Mouse (Mus musculus) embryonic stem cell, embryonic (primary cell): Measurements from ENCODE around the gene Lhx4.

Source experiments
- CTCF ChIA-PET, 4 experiments: fragments of 300-600 bp in 2 of 4; fragments of 350-600 bp in 2 of 4; sonication (Branson Sonifier 250); formaldehyde crosslinking; loops; one replicate each; lab custom pipeline; 2022; ENCODE audit warnings: inconsistent platforms in 2 of 4; lab: Charles Lee
- POLR2A ChIA-PET, 4 experiments: fragments of 300-600 bp in 2 of 4; fragments of 350-600 bp in 2 of 4; sonication (Branson Sonifier 250); formaldehyde crosslinking; loops; one replicate each; lab custom pipeline; 2022; ENCODE audit warnings: antibody characterized with exemption in 4 of 4, inconsistent platforms in 1 of 4; lab: Charles Lee

Gene Lhx4

GRCm38 (mm10) chr1:155750517-155751178 is 836 bp downstream of the Lhx4 start:
- POLR2A ChIA-PET, result no interaction called here
- CTCF ChIA-PET, result no interaction called here

GRCm38 (mm10) chr1:155747911-155748310 is 3.6 kb downstream of the Lhx4 start:
- ChIA-PET CTCF (no interaction called here), POLR2A (interaction anchor here in 1 of 4 experiments (0.6 kb wide), 1 partner anchor 12 kb away, joined by 3 read pairs; no protein-coding TSS in a partner anchor)

- ChIA-PET CTCF (no interaction called here), POLR2A (interaction anchor here in 1 of 4 experiments (0.6 kb wide), 2 partner anchors 56 to 317 kb away, joined by 3 read pairs; no protein-coding TSS in a partner anchor)
Measured at GRCm38 (mm10) chr1:155747011-155747410, 4.5 kb downstream of the Lhx4 start.

- POLR2A ChIA-PET, result interaction anchor here (0.7 to 2.1 kb wide), 7 partner anchors 10 to 298 kb away, joined by 3 to 10 read pairs (median 4); partner anchors contain the start of gene Qsox1 (in 1 of the 4)
Measured at GRCm38 (mm10) chr1:155742411-155743363, 8.8 kb downstream of the Lhx4 start.

GRCm38 (mm10) chr1:155741988-155742387 is 9.5 kb downstream of the Lhx4 start:
- POLR2A ChIA-PET, result interaction anchor here in 3 of 4 experiments (0.7 to 2.1 kb wide), 7 partner anchors 15 to 299 kb away, joined by 3 to 10 read pairs (median 4); partner anchors contain the start of gene Qsox1 (in 1 of the 3)
- CTCF ChIA-PET, result interaction anchor here (0.5 to 0.8 kb wide), 5 partner anchors 52 to 1618 kb away, joined by 3 to 5 read pairs (median 3); no protein-coding TSS in a partner anchor

More at GRCm38 (mm10) chr1:155742411-155743363, 8.8 kb downstream of the Lhx4 start:
- CTCF ChIA-PET, result interaction anchor here in 3 of 4 experiments (0.6 to 0.8 kb wide), 3 partner anchors 52 to 463 kb away, joined by 3 read pairs; no protein-coding TSS in a partner anchor

GRCm38 (mm10) chr1:155741378-155741945 is 10.0 kb downstream of the Lhx4 start:
- ChIA-PET CTCF (interaction anchor here in 1 of 4 experiments (0.5 to 0.6 kb wide), 2 partner anchors 460 to 1618 kb away, joined by 3 to 5 read pairs; no protein-coding TSS in a partner anchor), POLR2A (interaction anchor here in 3 of 4 experiments (0.5 to 2.1 kb wide), 9 partner anchors 14 to 642 kb away, joined by 3 to 10 read pairs (median 3); partner anchors contain the start of genes Cep350 (in 1 of the 3), Ier5 (in 1 of the 3), Qsox1 (in 1 of the 3) and Tor1aip1 (in 1 of the 3))

- CTCF ChIA-PET, result no interaction called here
- POLR2A ChIA-PET, result interaction anchor here in 3 of 4 experiments (0.5 to 2.1 kb wide), 9 partner anchors 12 to 641 kb away, joined by 3 to 10 read pairs (median 3); partner anchors contain the start of genes Cep350 (in 1 of the 3), Ier5 (in 1 of the 3), Qsox1 (in 1 of the 3) and Tor1aip1 (in 1 of the 3)
Measured at GRCm38 (mm10) chr1:155740622-155741377, 10.7 kb downstream of the Lhx4 start.

- CTCF ChIA-PET, result interaction anchor here in 2 of 4 experiments (0.5 to 0.6 kb wide), 2 partner anchors 174 to 639 kb away, joined by 3 to 4 read pairs; partner anchors contain the start of gene Ier5 (in 1 of the 2)
- POLR2A ChIA-PET, result interaction anchor here in 1 of 4 experiments (0.6 kb wide), 1 partner anchor 317 kb away, joined by 3 read pairs; no protein-coding TSS in a partner anchor
Measured at GRCm38 (mm10) chr1:155737809-155738383, 13.6 kb downstream of the Lhx4 start.

- CTCF ChIA-PET, result interaction anchor here in 1 of 4 experiments (0.5 to 1.5 kb wide), 2 partner anchors 16 to 174 kb away, joined by 3 to 4 read pairs; no protein-coding TSS in a partner anchor
- POLR2A ChIA-PET, result interaction anchor here in 1 of 4 experiments (1.4 kb wide), 1 partner anchor 15 kb away, joined by 3 read pairs; no protein-coding TSS in a partner anchor
Measured at GRCm38 (mm10) chr1:155737017-155737808, 14.3 kb downstream of the Lhx4 start.

GRCm38 (mm10) chr1:155736096-155736825 is 15.2 kb downstream of the Lhx4 start:
- ChIA-PET CTCF (interaction anchor here in 1 of 4 experiments (1.5 kb wide), 1 partner anchor 15 kb away, joined by 3 read pairs; no protein-coding TSS in a partner anchor), POLR2A (interaction anchor here in 3 of 4 experiments (0.6 to 1.4 kb wide), 4 partner anchors 12 to 527 kb away, joined by 3 to 4 read pairs (median 3); no protein-coding TSS in a partner anchor)

- CTCF ChIA-PET, result interaction anchor here in 2 of 4 experiments (0.7 to 1.3 kb wide), 2 partner anchors 9 to 581 kb away, joined by 3 to 4 read pairs; no protein-coding TSS in a partner anchor
Measured at GRCm38 (mm10) chr1:155731156-155731555, 20.3 kb downstream of the Lhx4 start.

GRCm38 (mm10) chr1:155729113-155729795 is 22.2 kb downstream of the Lhx4 start:
- ChIA-PET CTCF (no interaction called here), POLR2A (no interaction called here)

More at GRCm38 (mm10) chr1:155731156-155731555, 20.3 kb downstream of the Lhx4 start:
- POLR2A ChIA-PET, result interaction anchor here in 1 of 4 experiments (0.6 kb wide), 1 partner anchor 8 kb away, joined by 3 read pairs; no protein-coding TSS in a partner anchor

- POLR2A ChIA-PET, result interaction anchor here in 1 of 4 experiments (1.3 kb wide), 1 partner anchor 14 kb away, joined by 3 read pairs; no protein-coding TSS in a partner anchor
- CTCF ChIA-PET, result no interaction called here
Measured at GRCm38 (mm10) chr1:155727830-155728229, 23.7 kb downstream of the Lhx4 start.

- POLR2A ChIA-PET, result interaction anchor here in 1 of 4 experiments (1.7 kb wide), 1 partner anchor 8 kb away, joined by 3 read pairs; no protein-coding TSS in a partner anchor
- CTCF ChIA-PET, result no interaction called here
Measured at GRCm38 (mm10) chr1:155725876-155726275, 25.6 kb downstream of the Lhx4 start.
